Mouse (Mus musculus): ENCODE measurements around the gene Ptgs1. TPM values are rescaled to one million over a fixed set of nuclear protein-coding genes. Genes with fewer than 3 reads are reported as not detected.

Ptgs1 gene
- polyA plus RNA-seq (2012; rRNA removed; ENCODE audit: low replicate concordance): 27.4 and 27.5 TPM in 2 replicates

DNA sequence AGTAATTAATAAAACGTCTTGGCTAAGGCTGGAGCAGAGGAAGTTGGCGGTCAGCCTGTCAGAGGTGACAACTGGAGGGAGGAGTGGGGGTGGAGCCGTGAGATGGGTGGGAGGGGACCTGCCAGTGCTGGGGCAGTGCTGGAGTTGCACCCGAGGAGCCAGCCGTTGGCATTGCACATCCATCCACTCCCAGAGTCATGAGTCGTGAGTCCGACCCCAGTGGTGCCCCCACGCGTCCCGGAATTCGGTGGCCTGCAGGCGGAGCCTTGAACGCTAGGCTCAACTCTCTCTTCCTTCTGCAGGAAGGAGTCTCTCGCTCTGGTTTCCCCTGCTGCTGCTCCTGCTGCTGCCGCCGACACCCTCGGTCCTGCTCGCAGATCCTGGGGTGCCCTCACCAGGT is at the start of gene Ptgs1:
Gene Ptgs1 (plus strand): TSS at position 61 of the 400 bp plus-strand sequence.

Other genes with a start within 250 kb of the Ptgs1 start
- 111 and 169 TPM in 2 replicates for gene Ndufa8, start 181.0 kb upstream of the Ptgs1 start, polyA plus RNA-seq (2012; rRNA removed; ENCODE audit: low replicate concordance)
- 1.1 TPM in 1 of 2 replicates, not detected in the other for gene Morn5, start 181.0 kb upstream of the Ptgs1 start, polyA plus RNA-seq (2012; rRNA removed; ENCODE audit: low replicate concordance)
- 4.7 and 10.7 TPM in 2 replicates for gene Lhx6, start 125.0 kb upstream of the Ptgs1 start, polyA plus RNA-seq (2012; rRNA removed; ENCODE audit: low replicate concordance)
- 66.3 and 75.1 TPM in 2 replicates for gene Mrrf, start 94.0 kb upstream of the Ptgs1 start, polyA plus RNA-seq (2012; rRNA removed; ENCODE audit: low replicate concordance)
- 19.3 and 21.7 TPM in 2 replicates for gene Rbm18, start 93.7 kb upstream of the Ptgs1 start, polyA plus RNA-seq (2012; rRNA removed; ENCODE audit: low replicate concordance)
- gene Olfr338, start 143.1 kb downstream of the Ptgs1 start, polyA plus RNA-seq (2012; rRNA removed; ENCODE audit: low replicate concordance): not detected in 2 replicates
- gene Olfr339, start 188.5 kb downstream of the Ptgs1 start, polyA plus RNA-seq (2012; rRNA removed; ENCODE audit: low replicate concordance): not detected in 2 replicates
- not detected in 2 replicates for gene Olfr340, start 222.2 kb downstream of the Ptgs1 start, polyA plus RNA-seq (2012; rRNA removed; ENCODE audit: low replicate concordance)

Measured in subcutaneous adipose tissue, adult 2 months (tissue).